Mouse (Mus musculus): ENCODE results near the gene Ctsl.

DNA sequence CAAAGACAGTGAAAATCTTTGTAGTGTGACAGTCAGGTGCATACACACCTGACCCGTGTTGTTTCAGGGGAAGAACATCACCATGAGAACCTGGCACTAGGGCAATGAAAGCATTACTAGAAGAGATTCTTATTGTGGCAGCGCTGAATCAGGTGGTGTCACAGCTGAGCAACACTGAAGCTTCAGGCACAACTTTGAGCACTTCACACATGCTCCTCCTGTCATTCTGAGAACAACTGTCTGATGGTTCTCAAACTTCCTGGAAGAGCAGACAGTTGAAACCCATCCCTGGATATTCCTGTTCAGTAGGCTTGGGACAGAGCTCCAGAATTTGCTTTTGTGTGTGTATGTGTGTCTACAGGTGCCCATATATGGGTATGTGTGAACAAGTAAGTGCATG lies 5.8 kb upstream of the Ctsl start:
- TF ChIP-seq POLR2A (IDR thresholded peaks at IDR 0.05; ENCODE audit: low read depth, low read length), result no peak
- TF ChIP-seq CTCF (conservative IDR thresholded peaks at IDR 0.05; ENCODE audit: insufficient read depth, insufficient read length, low read depth, low read length), result no peak

Measured in kidney, adult 2 months (tissue).